Mouse (Mus musculus) stomach, postnatal 0 days (tissue): ENCODE data around the gene Hsdl2. TPM values are rescaled to one million over a fixed set of nuclear protein-coding genes. Genes with fewer than 3 reads are reported as not detected.
"Not testable (repeated sequence)": the region's sequence is repeated elsewhere in the genome, so short reads cannot be mapped to it uniquely, and the experiment has no call there.

Experiments used
- ATAC-seq: fragments of 200-750 bp; cut with Nextera tagmentation; 2 replicates; pipeline ENCODE4 v1.8.0; 2017; ENCODE audit not compliant: low FRiP score, low TSS enrichment
- DNase-seq: peaks from one replicate; pipeline ENCODE4 v3.0.0-alpha.2; 2016; ENCODE audit warnings: low spot score
- H3K27ac ChIP-seq: fragments of 300-500 bp; sonication (generic); replicated peaks from 2 replicates; pipeline ENCODE4 v1.5.1; 2014; ENCODE audit warnings: mild to moderate bottlenecking, control low read depth
- H3K27me3 ChIP-seq: fragments of 300-500 bp; sonication (generic); 2 replicates; pipeline ENCODE4 v1.6.1; 2014; ENCODE audit warnings: low read length; ENCODE audit not compliant: control insufficient read depth, insufficient read depth
- H3K36me3 ChIP-seq: fragments of 300-500 bp; sonication (generic); 2 replicates; pipeline ENCODE4 v1.6.1; 2014; ENCODE audit warnings: low read length, mixed read lengths; ENCODE audit not compliant: control insufficient read depth, insufficient read depth
- H3K4me1 ChIP-seq: fragments of 300-500 bp; sonication (generic); replicated peaks from 2 replicates; pipeline ENCODE4 v1.6.1; 2014; ENCODE audit warnings: antibody characterized with exemption; ENCODE audit not compliant: control insufficient read depth, insufficient read depth
- H3K4me2 ChIP-seq: fragments of 300-500 bp; sonication (generic); replicated peaks from 2 replicates; pipeline ENCODE4 v1.6.1; 2014; ENCODE audit warnings: low read depth, mild to moderate bottlenecking, control low read depth, moderate library complexity
- H3K4me3 ChIP-seq: fragments of 300-500 bp; sonication (generic); 2 replicates; pipeline ENCODE4 v1.5.1; 2014; ENCODE audit warnings: low read depth, low read length, control low read depth
- H3K9ac ChIP-seq: fragments of 300-500 bp; sonication (generic); 2 replicates; pipeline ENCODE4 v1.6.1; 2014; ENCODE audit warnings: mild to moderate bottlenecking, low read length, control low read depth, mixed read lengths
- H3K9me3 ChIP-seq: fragments of 300-500 bp; sonication (generic); 2 replicates; pipeline ENCODE4 v1.6.1; 2016; ENCODE audit warnings: low read length; ENCODE audit not compliant: control insufficient read depth
- CTCF ChIP-seq: IDR thresholded peaks from 2 replicates; pipeline ENCODE4 v1.5.1; 2016; ENCODE audit warnings: antibody characterized with exemption, low read depth, mild to moderate bottlenecking, moderate library complexity
- EP300 ChIP-seq: optimal IDR thresholded peaks from 2 replicates; pipeline ENCODE3; 2016; ENCODE audit warnings: antibody characterized with exemption
- WGBS: fragments of 180-500 bp; shearing (Covaris S2); extraction: QIAGEN DNeasy Blood & Tissue Kit; methylation state at CpG from one replicate; pipeline ENCODE4 v1.1.7; 2014; 5-methylcytosine and 5-hydroxymethylcytosine counted together
- polyA plus RNA-seq: library from polyadenylated mRNA; unstranded; fragments of >200 nt; fragmentation: Nextera tagmentation; extraction: Ambion mirVana; gene quantifications from 2 replicates; pipeline ENCODE4 v1.2.1, GENCODE M21; 2015

The Hsdl2 gene
- polyA plus RNA-seq, 1 experiment from 2014 or later, result 49.4 TPM

DNA sequence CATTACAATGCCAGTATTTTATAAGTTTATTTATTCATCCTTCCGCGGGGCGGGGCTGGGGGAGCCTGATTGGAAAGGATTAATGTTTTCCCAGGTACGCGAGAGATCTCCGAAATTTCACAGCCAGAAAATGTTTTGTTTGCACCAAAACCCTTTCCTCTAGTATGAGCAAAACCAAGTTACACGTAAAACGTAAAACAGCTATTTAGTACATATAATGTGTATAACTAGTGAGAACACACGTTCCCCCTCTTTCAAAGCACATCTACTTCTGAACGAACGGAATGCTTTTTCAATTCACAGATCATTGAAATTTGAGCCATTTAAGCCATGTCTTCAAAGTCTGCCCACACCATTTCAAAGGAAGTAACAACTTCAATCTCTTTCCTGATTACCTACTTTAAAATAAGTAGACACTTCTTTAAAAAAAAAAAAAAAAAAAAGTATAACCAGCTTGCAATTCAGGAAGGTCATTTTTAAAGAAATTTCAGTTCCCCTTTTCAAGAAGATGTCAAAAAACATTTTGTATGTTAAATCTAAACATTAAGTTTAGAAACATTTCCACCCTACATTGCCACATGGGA, 31.3 kb upstream of the Hsdl2 start:
- Histone ChIP-seq H3K4me1 (no peaks in the 10 kb centered on the region), H3K4me3 (peak overlapping the region; percentile 98), H3K27ac (peak overlapping the region; percentile 99), H3K27me3 (no peaks in the 10 kb centered on the region), H3K9me3 (no peaks in the 10 kb centered on the region), H3K36me3 (no peaks in the 10 kb centered on the region), H3K9ac (peak overlapping the region; percentile 88), H3K4me2 (peak overlapping the region; percentile 92)
- DNase-seq, result no peak
- ATAC-seq, result no peak
- 10% methylated on average over 11 of the region's 11 CpGs for WGBS
- TF ChIP-seq EP300, result no peak
- no peak for TF ChIP-seq CTCF

DNA sequence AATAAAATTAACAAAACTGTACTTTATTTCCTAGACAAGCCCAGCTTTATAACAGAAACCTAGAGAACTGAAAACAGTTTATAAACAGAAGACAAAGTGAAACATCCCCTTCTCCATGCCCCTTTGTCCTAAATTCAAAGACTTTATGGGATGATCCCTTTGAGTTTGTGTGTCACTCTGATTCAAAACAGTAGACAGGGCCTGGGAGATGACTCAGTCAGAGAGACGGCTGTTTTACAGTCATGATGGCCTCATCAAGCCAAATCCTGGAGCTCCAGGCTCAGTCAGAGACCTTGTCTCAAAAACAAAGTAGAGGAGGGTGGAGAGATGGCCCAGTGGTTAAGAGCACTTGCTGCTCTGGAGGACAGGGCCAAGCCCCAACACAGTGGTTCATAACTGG, 29.5 kb upstream of the Hsdl2 start:
- WGBS, result 70% methylated on average over 1 of the region's 1 CpGs
- ATAC-seq (no peak), DNase-seq (no peak)

DNA sequence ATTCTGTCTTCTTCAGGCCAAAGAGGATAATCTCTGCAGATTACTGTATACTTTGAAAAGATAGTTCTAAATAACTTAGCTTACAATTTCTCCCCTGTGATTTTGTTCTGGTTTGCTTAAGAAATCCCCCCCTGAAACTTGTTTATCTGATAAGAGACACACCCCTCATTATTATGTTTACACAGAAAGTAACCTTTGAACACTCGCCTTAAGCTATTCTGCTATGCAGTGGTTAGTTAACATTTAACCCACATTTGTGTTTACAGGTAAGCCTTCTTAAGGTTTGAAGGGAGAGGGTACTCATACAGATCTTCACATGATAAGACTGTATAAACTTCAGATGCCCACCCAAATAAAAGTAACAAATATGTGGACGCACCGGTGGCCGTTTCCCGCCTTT, 28.5 kb upstream of the Hsdl2 start:
- no peak for TF ChIP-seq CTCF
- no peak for TF ChIP-seq EP300
- WGBS, result 62% methylated on average over 5 of the region's 5 CpGs
- DNase-seq (no peak), ATAC-seq (no peak)
- H3K27ac ChIP-seq, result no peak overlapping the region
- H3K4me1 ChIP-seq, result no peaks in the 10 kb centered on the region
- H3K4me3 ChIP-seq, result no peak overlapping the region
- no peak overlapping the region for H3K4me2 ChIP-seq
- no peaks in the 10 kb centered on the region for H3K27me3 ChIP-seq
- H3K9ac ChIP-seq, result no peak overlapping the region
- no peaks in the 10 kb centered on the region for H3K9me3 ChIP-seq
- no peaks in the 10 kb centered on the region for H3K36me3 ChIP-seq

More for the DNA sequence above, 29.5 kb upstream of the Hsdl2 start:
- TF ChIP-seq EP300, result no peak
- no peak for TF ChIP-seq CTCF
- no peak overlapping the region for H3K27ac ChIP-seq
- no peak overlapping the region for H3K4me3 ChIP-seq
- no peaks in the 10 kb centered on the region for H3K4me1 ChIP-seq
- no peaks in the 10 kb centered on the region for H3K36me3 ChIP-seq
- H3K9ac ChIP-seq, result no peak overlapping the region
- H3K4me2 ChIP-seq, result no peak overlapping the region
- H3K9me3 ChIP-seq, result no peaks in the 10 kb centered on the region
- H3K27me3 ChIP-seq, result no peaks in the 10 kb centered on the region

DNA sequence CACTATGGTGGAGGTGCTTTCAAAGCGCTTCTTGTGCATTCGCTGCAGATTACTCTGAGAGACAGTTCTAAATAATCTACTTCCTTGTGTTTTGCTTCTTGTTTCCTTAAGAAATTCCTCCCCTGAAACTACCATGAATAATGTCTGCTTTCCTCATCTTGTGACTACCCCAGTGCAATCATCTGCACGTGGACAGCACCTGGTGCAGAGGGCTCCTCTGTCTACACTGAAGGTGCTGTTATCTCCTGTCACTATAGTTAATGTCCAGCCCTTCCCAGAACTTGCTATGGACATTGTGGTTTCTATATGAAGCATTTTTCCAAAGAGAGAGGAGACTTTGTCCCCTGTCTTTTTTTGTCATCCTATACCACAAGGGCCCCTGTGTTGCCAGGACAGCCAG, 27.8 kb upstream of the Hsdl2 start:
- DNase-seq, result no peak
- Histone ChIP-seq H3K9me3 (no peaks in the 10 kb centered on the region), H3K4me3 (no peak overlapping the region), H3K27me3 (no peaks in the 10 kb centered on the region), H3K36me3 (no peaks in the 10 kb centered on the region), H3K4me1 (no peaks in the 10 kb centered on the region), H3K27ac (no peak overlapping the region; the same call in 1 of the 2 replicates), H3K4me2 (no peak overlapping the region), H3K9ac (no peak overlapping the region)
- whole genome bisulfite sequencing, result 49% methylated on average over 3 of the region's 3 CpGs
- no peak for ATAC-seq
- no peak for TF ChIP-seq EP300
- TF ChIP-seq CTCF, result no peak

DNA sequence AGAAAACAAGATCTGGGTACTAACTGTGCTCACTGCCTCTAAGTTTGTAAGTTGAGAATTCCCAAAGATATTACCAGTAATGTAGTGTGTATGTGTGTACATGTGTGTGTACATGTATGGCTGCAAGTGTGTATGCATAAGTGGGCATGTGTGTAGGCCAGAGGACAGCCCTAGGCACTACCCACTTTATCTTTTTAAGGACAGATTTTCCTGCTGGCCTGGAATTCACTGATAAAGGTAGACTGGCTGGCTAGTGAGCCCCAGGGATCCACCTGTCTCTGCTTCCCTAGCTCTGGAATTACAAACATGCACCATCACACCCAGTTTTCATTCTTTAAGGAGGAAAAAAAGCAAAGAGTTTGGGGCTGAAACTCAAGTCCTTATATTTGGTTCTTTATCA, 26.2 kb upstream of the Hsdl2 start:
- Histone ChIP-seq H3K27ac (no peak overlapping the region), H3K4me2 (no peak overlapping the region), H3K27me3 (no peaks in the 10 kb centered on the region), H3K9me3 (no peaks in the 10 kb centered on the region), H3K4me1 (no peaks in the 10 kb centered on the region), H3K36me3 (no peaks in the 10 kb centered on the region), H3K9ac (no peak overlapping the region), H3K4me3 (no peak overlapping the region)
- TF ChIP-seq EP300, result no peak
- no peak for TF ChIP-seq CTCF
- no peak for ATAC-seq
- no peak for DNase-seq

DNA sequence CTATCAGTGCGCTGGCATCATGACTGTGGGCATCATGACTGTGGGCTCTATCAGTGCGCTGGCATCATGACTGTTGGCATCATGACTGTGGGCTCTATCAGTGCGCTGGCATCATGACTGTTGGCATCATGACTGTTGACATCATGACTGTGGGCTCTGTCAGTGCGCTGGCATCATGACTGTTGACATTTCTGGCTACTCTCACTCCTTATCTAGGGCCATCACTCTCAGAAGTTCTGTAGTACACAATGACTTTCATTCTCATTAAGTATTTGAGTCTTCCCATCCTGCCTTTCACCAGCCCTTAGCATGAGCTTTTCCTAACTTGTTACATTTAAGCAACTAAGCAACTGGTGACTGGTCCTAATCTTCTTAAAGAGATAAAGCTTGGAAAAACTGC, 24.0 kb upstream of the Hsdl2 start:
- 97% methylated on average over 4 of the region's 4 CpGs for WGBS
- ATAC-seq, H3K9me3 ChIP-seq, H3K4me3 ChIP-seq, H3K27me3 ChIP-seq, DNase-seq, H3K27ac ChIP-seq, H3K36me3 ChIP-seq, H3K9ac ChIP-seq, H3K4me2 ChIP-seq, H3K4me1 ChIP-seq: not testable (repeated sequence)
